Mouse (Mus musculus) cerebellum, adult 11 months (tissue): ENCODE results near the gene Gabarapl2.

Experiments
- DNase-seq: peaks from one replicate; pipeline ENCODE4 v3.0.0; 2022

The Gabarapl2 gene

DNA sequence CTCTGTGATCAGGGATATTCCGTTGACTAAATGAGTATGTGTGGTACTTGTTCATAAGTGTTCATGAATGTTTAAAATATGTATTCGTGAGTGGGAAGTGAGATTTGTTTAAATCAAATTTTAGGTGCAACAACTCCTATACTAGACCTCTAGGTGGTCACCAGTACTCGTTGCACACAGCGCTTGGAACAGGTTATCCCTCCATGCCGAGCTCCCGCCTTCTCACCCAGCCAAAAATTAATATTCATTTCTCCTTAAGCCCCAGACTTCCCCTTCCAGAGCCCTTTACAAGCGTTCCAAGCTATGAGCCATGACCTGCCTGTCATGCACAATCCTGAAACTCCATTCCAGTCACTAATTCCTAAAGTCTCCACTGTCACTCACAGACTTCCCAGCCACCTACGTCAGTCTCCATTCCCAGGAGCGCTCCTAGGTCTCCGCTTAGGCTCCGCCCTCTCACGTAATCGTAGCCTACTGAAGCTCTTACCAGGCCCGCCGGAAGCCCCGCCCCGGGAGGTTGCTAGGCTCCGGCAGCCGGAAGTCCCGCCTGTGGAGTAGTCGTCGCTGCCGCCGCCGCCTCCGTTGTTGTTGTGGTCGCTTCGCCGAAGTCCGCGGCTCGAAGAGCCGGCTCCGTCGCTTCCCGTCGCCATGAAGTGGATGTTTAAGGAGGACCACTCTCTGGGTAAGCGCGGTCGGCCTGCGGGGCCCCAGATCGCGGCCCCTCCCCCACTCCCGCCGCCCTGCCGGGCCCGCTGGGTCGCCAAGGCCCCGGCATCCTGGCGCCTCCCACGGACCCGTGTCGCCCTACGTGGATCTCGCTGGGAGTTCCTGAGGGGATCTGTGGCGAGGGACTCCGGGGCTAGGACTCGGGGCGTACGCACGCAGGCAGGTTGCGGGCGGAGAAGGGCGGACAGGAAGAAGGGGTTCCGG, at the start of gene Gabarapl2:
Gene Gabarapl2, plus strand, starts transcription at position 533 of the 930 bp plus-strand sequence.
- peak; percentile 97 for DNase-seq

GRCm38 (mm10) chr8:111890911-111891303, 49.6 kb upstream of the Gabarapl2 start:
- no peak for DNase-seq

GRCm38 (mm10) chr8:111891983-111892382, 48.5 kb upstream of the Gabarapl2 start:
- no peak for DNase-seq

DNA sequence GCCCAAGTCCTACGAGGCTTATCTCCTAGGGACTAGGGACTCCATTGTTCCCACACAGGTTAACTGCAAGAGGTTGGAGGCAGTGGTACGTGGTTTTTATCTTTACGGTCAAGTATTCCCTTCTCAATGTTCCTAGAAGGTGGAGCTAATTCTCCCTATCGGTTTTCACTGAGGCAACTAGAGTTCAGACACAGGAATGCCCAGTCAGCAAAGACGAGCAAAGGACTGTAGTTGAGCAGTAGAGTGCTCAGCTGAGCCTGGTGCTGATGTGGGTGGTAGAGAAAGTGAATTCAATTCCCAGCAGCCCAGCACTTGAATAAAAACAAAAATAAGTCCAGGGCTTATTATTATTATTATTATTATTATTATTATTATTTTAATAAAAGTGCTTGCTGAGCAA, 47.9 kb upstream of the Gabarapl2 start:
- DNase-seq, result no peak

DNA sequence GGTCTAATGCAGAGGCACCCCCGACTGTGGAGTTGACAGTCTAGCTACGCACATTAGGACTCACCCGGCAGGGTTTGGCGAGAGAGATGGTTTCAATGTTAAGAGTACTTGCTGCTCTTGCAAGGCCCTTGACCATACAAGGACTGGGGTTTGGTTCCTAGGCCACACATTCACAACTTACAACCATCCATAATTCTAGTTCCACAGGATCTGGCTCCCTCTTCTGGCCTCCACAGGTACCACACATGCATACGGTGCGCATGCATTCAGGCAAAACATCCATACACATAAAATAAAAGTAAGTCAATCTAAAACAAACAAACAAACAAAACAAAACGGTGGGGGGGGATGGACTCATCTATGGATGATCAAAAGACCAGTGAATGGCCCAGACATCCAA, 45.5 kb upstream of the Gabarapl2 start:
- no peak for DNase-seq

GRCm38 (mm10) chr8:111898586-111898985, 41.9 kb upstream of the Gabarapl2 start:
- DNase-seq, result no peak

GRCm38 (mm10) chr8:111902080-111902479, 38.4 kb upstream of the Gabarapl2 start:
- DNase-seq, result no peak

GRCm38 (mm10) chr8:111905500-111906121, 34.9 kb upstream of the Gabarapl2 start:
- no peak for DNase-seq

- peak; percentile 35 for DNase-seq
Measured at GRCm38 (mm10) chr8:111909621-111910450, 30.7 kb upstream of the Gabarapl2 start, which contains the start of gene Chst5. Gene Chst5 (minus strand): TSS chr8:111910447.

DNA sequence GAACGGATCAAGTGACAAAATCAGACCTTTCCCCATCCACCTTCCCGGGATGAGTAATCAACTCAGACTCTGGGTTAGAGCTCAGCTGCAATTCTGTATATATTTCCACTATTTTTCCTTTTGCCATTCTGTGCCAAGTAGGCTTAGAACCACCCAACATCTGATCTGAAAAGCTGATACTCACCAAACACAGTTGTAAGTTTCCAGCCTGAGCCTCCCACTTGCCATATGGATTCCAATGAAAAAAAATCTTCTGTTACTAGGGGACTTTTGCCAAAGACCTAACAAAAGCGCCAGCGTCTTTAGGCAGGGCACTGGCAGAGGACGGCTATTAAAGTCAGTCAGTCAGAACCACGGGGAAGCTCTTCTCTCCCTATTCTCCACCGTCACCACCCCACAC, 28.9 kb upstream of the Gabarapl2 start:
- DNase-seq, result no peak

DNA sequence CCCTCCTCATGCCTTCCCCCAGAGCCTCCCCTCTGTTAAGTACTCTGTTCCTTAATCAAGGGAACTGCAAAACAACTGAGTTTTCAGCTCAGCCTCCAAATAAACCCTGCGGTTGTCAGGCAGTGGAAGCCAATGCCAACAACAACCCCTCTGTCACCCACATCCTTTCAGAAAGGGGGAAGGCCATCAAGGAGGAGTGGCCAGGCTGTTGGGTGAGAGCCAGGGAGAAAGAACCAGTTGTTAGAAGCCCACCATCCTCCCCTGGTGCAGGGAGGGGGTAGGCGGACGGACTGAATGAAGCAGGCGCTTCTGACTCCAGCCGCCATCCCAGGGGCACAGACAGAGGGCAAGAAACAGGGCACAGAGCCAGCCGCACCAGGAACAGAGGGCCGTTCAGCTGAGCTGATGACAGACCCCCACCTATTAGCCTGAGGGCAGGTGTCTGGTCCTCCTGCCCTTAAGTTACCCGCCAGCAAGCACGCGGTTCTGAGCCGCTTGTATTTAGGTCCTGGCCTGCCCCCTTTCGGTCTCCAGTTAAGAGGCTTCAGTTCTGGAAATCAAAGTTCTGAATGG, 27.6 kb upstream of the Gabarapl2 start:
- DNase-seq, result no peak

DNA sequence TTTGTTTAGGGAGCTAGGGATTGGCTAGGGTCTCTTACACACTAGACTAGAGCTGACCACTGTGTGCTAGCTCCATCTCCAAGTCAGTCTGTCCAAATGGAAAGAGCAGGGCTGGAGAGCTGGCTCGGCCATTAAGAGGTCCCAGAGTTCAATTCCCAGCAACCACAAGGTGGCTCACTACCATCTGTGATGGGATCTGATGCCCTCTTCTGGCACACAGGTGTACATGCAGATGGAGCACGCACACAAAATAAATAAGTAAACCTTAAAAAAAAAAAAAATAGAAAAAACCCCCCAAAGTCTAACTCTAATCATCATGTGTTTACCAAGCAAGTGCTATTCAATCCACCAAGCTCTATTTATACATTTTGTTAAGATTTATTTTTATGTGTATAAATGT, 20.8 kb upstream of the Gabarapl2 start:
- no peak for DNase-seq

DNA sequence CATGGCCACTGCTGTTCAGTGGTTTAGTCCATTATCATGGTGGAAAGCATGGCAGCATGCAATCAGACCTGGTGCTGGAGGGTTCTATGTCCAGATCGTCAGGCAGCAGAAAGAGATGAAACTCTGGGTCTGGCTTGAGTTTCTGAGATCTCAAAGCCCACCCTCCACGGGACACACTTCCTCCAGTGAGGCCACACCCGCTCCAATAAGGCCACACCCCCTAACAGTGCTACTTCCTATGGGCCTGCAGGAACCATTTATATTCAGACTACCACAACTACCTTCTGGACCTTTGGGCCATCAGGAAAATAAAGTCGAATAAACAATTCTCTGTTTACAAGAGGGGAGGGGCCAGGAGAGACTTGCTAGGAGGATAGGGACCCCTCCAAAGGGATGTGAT, 19.5 kb upstream of the Gabarapl2 start:
- DNase-seq, result no peak

- DNase-seq, result peak; percentile 74
Measured at GRCm38 (mm10) chr8:111923383-111923804, 17.1 kb upstream of the Gabarapl2 start.

GRCm38 (mm10) chr8:111924976-111925375, 15.5 kb upstream of the Gabarapl2 start:
- DNase-seq, result no peak

DNA sequence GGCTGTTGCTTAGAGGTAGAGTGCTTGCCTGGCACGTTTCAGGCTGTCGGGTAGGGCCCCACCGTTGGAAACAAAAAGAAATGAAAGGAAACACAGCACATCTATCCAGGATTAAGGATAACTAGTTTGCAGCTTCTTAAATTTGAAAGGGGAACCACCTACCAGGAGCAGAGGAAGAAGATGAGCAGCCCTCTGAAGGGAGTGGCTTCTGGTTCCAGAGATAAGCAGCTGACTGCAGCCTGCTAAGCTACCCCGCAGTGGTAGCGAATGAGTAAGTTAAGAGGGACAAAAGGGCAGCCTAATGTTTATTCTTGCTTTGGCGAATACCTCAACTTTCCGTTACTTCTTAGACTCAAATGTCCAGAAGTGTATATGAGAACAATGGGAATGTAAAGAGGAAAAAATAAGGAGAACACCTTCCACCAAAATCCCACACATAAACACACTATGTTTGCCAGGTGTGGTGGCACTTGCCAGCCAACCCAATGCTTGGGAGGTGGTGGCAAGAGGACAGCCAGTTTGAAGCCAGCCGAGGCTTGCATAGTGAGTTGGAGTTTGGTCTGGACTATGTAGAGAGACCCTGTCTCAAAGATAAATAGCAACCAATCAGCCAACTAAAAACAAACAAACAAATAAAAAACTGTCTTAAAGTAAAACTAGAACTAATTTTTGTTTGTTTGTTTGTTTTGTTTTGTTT, 10.7 kb upstream of the Gabarapl2 start:
- no peak for DNase-seq

GRCm38 (mm10) chr8:111931721-111932120, 8.8 kb upstream of the Gabarapl2 start:
- no peak for DNase-seq

DNA sequence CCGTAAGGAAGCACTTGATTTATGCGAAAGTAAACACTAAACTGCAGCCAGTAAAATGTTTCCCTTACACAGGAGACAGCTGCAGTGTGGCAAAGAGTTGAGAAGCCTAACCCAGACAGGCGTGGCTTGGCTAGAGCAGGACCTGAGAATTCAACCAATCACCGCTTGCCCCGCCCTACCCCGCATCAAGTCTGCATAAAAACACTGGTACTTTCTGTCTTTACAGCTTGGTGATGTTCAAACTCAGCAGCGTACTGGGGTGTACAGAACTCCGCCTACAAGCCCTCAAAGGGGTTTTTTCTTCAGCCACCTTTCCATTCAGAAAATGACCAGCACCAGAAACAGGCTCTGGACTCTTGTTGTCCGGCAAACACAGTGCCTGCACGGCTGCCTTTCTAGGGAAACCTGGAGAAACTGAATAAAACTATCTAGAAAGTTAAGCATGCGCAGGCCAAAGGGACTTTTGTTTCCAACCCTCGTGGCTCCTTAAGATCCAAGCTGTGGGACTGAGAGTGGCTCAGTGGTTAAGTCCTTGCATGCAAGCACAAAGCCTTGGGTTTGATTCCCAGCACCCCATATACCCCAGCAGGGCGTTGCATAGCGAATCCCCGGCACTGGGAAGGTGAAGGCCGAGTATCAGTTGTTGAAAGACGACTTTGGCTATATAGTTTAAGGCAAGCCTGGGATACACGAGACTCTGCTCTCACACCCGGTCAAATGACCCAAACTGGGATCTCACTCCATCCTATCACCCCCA, 7.7 kb upstream of the Gabarapl2 start:
- peak; percentile 54 for DNase-seq

- DNase-seq, result peak; percentile 87
Measured at GRCm38 (mm10) chr8:111933348-111934076, 7.0 kb upstream of the Gabarapl2 start, which contains the start of gene Tmem231. Gene Tmem231 (minus strand): TSS chr8:111933881.

GRCm38 (mm10) chr8:111934201-111934600, 6.3 kb upstream of the Gabarapl2 start:
- no peak for DNase-seq

DNA sequence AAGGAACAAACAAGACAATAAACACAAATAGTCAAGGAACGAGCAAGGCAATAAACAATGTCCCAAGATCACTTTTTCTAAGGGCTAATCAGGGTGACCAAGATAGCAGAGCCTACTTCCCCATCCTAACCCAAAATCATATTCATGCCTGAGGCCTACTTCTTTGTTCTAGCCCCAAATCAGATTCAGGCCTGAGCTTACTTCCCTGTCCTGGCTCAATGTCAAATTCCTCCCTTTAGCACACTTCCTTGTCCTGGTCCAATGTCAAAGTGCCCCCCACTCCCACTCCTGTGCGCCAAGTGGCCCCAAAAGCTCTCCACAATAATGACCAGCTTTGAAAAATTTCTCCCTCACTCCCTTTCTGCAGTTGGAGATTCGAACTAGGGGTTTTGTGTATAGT, 3.3 kb upstream of the Gabarapl2 start:
- DNase-seq, result no peak
